Mouse (Mus musculus) liver, embryonic 11.5 days (tissue): Measurements from ENCODE around the gene Srek1. TPM values are rescaled to one million over a fixed set of nuclear protein-coding genes. Genes with fewer than 3 reads are reported as not detected.

Experiments used
- ATAC-seq: fragments of 200-750 bp; cut with Nextera tagmentation; replicated peaks from 2 replicates; pipeline ENCODE4 v1.8.0; 2017; ENCODE audit warnings: moderate number of reproducible peaks, mild to moderate bottlenecking, moderate TSS enrichment, moderate library complexity; ENCODE audit not compliant: low FRiP score
- DNase-seq: peaks from one replicate; pipeline ENCODE4 v3.0.0-alpha.2; 2017; ENCODE audit warnings: low spot score
- H3K27ac ChIP-seq: fragments of 300-500 bp; sonication (generic); 2 replicates; pipeline ENCODE4 v1.5.1; 2014; ENCODE audit warnings: mild to moderate bottlenecking, low read depth, low read length, control low read depth
- H3K27me3 ChIP-seq: fragments of 300-500 bp; sonication (generic); replicated peaks from 2 replicates; pipeline ENCODE4 v1.6.1; 2014; ENCODE audit warnings: low read length, mixed read lengths; ENCODE audit not compliant: control insufficient read depth, insufficient read depth
- H3K36me3 ChIP-seq: fragments of 300-500 bp; sonication (generic); 2 replicates; pipeline ENCODE4 v1.6.1; 2014; ENCODE audit warnings: mild to moderate bottlenecking, low read length, moderate library complexity, mixed read lengths; ENCODE audit not compliant: control insufficient read depth, insufficient read depth
- H3K4me1 ChIP-seq: fragments of 300-500 bp; sonication (generic); replicated peaks from 2 replicates; pipeline ENCODE4 v1.6.1; 2014; ENCODE audit warnings: low read length, mixed read lengths; ENCODE audit not compliant: control insufficient read depth, insufficient read depth
- H3K4me2 ChIP-seq: fragments of 300-500 bp; sonication (generic); 2 replicates; pipeline ENCODE4 v1.6.1; 2014; ENCODE audit warnings: mild to moderate bottlenecking, control low read depth, moderate library complexity
- H3K4me3 ChIP-seq: fragments of 300-500 bp; sonication (generic); 2 replicates; pipeline ENCODE4 v1.5.1; 2014; ENCODE audit warnings: low read depth, low read length, control low read depth
- H3K9ac ChIP-seq: fragments of 300-500 bp; sonication (generic); 2 replicates; pipeline ENCODE4 v1.6.1; 2014; ENCODE audit warnings: low read depth, low read length, control low read depth
- H3K9me3 ChIP-seq: fragments of 300-500 bp; sonication (generic); 2 replicates; pipeline ENCODE4 v1.6.1; 2016; ENCODE audit warnings: low read length, inconsistent platforms, mixed read lengths; ENCODE audit not compliant: control insufficient read depth
- WGBS: fragments of 180-500 bp; shearing (Covaris S2); extraction: QIAGEN DNeasy Blood & Tissue Kit; methylation state at CpG from one replicate; pipeline ENCODE4 v1.1.7; 2014; 5-methylcytosine and 5-hydroxymethylcytosine counted together
- polyA plus RNA-seq: library from polyadenylated mRNA; unstranded; fragments of >200 nt; fragmentation: Nextera tagmentation; extraction: Ambion mirVana; gene quantifications from 2 replicates; pipeline ENCODE4 v1.2.1, GENCODE M21; 2014

Srek1 gene
- polyA plus RNA-seq, 1 experiment from 2014 or later: 68.4 TPM

GRCm38 (mm10) chr13:103761971-103762370, 12.4 kb downstream of the Srek1 start:
- DNase-seq (no peak), ATAC-seq (no peak)
- Histone ChIP-seq H3K27ac (no peak overlapping the region), H3K4me3 (no peak overlapping the region), H3K4me1 (no peaks in the 10 kb centered on the region), H3K27me3 (no peaks in the 10 kb centered on the region), H3K9ac (no peak overlapping the region), H3K9me3 (no peaks in the 10 kb centered on the region), H3K4me2 (no peak overlapping the region), H3K36me3 (peaks cover 34% of the 10 kb centered on the region)
- WGBS: 82% methylated on average over 10 of the region's 10 CpGs

- WGBS: 64% methylated on average over 3 of the region's 3 CpGs
- Histone ChIP-seq H3K27ac (no peak overlapping the region), H3K4me3 (no peak overlapping the region), H3K9me3 (no peaks in the 10 kb centered on the region), H3K9ac (no peak overlapping the region), H3K36me3 (peaks cover 37% of the 10 kb centered on the region), H3K27me3 (no peaks in the 10 kb centered on the region), H3K4me1 (no peaks in the 10 kb centered on the region), H3K4me2 (no peak overlapping the region)
- ATAC-seq (no peak), DNase-seq (no peak)
Measured at GRCm38 (mm10) chr13:103751421-103751820, 23.0 kb downstream of the Srek1 start.

GRCm38 (mm10) chr13:103745688-103746087, 28.7 kb downstream of the Srek1 start:
- no peak for DNase-seq
- Histone ChIP-seq H3K27me3 (no peaks in the 10 kb centered on the region), H3K4me2 (no peak overlapping the region), H3K9me3 (no peaks in the 10 kb centered on the region), H3K4me3 (no peak overlapping the region), H3K9ac (no peak overlapping the region), H3K4me1 (no peaks in the 10 kb centered on the region), H3K36me3 (peaks cover 41% of the 10 kb centered on the region), H3K27ac (no peak overlapping the region)
- ATAC-seq: no peak
- whole genome bisulfite sequencing: 97% methylated on average over 2 of the region's 2 CpGs

GRCm38 (mm10) chr13:103745160-103745559, 29.2 kb downstream of the Srek1 start:
- no peak overlapping the region for H3K9ac ChIP-seq
- no peaks in the 10 kb centered on the region for H3K27me3 ChIP-seq
- H3K27ac ChIP-seq: no peak overlapping the region
- no peak overlapping the region for H3K4me2 ChIP-seq
- H3K4me3 ChIP-seq: no peak overlapping the region
- WGBS: 92% methylated on average over 4 of the region's 4 CpGs
- H3K9me3 ChIP-seq: no peaks in the 10 kb centered on the region
- DNase-seq (no peak), ATAC-seq (no peak)
- H3K36me3 ChIP-seq: peaks cover 39% of the 10 kb centered on the region
- no peaks in the 10 kb centered on the region for H3K4me1 ChIP-seq

- 71% methylated on average over 5 of the region's 5 CpGs for WGBS
- Histone ChIP-seq H3K27me3 (no peaks in the 10 kb centered on the region), H3K4me1 (0 out of 2 replicates have a peak, but pooled peaks cover 2% of the 10 kb centered on the region), H3K4me3 (no peak overlapping the region), H3K9me3 (no peaks in the 10 kb centered on the region), H3K36me3 (peaks cover 10% of the 10 kb centered on the region; the same call in 1 of the 2 replicates), H3K27ac (no peak overlapping the region), H3K9ac (no peak overlapping the region), H3K4me2 (no peak overlapping the region)
- ATAC-seq (peak; percentile 89), DNase-seq (no peak)
Measured at GRCm38 (mm10) chr13:103735330-103736007, 38.9 kb downstream of the Srek1 start.

GRCm38 (mm10) chr13:103726872-103727271, 47.5 kb downstream of the Srek1 start:
- Histone ChIP-seq H3K9me3 (no peaks in the 10 kb centered on the region), H3K36me3 (no peaks in the 10 kb centered on the region), H3K4me2 (no peak overlapping the region), H3K9ac (no peak overlapping the region), H3K4me3 (no peak overlapping the region), H3K27me3 (no peaks in the 10 kb centered on the region), H3K27ac (no peak overlapping the region), H3K4me1 (no peaks in the 10 kb centered on the region)
- 60% methylated on average over 2 of the region's 2 CpGs for WGBS
- DNase-seq (no peak), ATAC-seq (no peak; the same call in 1 of the 2 replicates)

GRCm38 (mm10) chr13:103711406-103712025, 62.9 kb downstream of the Srek1 start:
- Histone ChIP-seq H3K36me3 (no peaks in the 10 kb centered on the region), H3K4me2 (no peak overlapping the region), H3K4me3 (no peak overlapping the region), H3K9me3 (no peaks in the 10 kb centered on the region), H3K4me1 (no peaks in the 10 kb centered on the region), H3K27me3 (no peaks in the 10 kb centered on the region), H3K27ac (no peak overlapping the region), H3K9ac (no peak overlapping the region)
- WGBS: 66% methylated on average over 11 of the region's 11 CpGs
- ATAC-seq (no peak), DNase-seq (no peak)

GRCm38 (mm10) chr13:103710359-103710781, 64.0 kb downstream of the Srek1 start:
- 33% methylated on average over 7 of the region's 7 CpGs for WGBS
- no peak overlapping the region for H3K4me3 ChIP-seq
- ATAC-seq: no peak
- H3K4me2 ChIP-seq: no peak overlapping the region
- no peaks in the 10 kb centered on the region for H3K4me1 ChIP-seq
- no peak overlapping the region for H3K27ac ChIP-seq
- no peak for DNase-seq
- no peaks in the 10 kb centered on the region for H3K36me3 ChIP-seq
- no peaks in the 10 kb centered on the region for H3K27me3 ChIP-seq
- no peaks in the 10 kb centered on the region for H3K9me3 ChIP-seq
- H3K9ac ChIP-seq: no peak overlapping the region

GRCm38 (mm10) chr13:103705436-103705978, 68.9 kb downstream of the Srek1 start:
- WGBS: 71% methylated on average over 6 of the region's 6 CpGs
- Histone ChIP-seq H3K4me2 (no peak overlapping the region), H3K9ac (no peak overlapping the region), H3K9me3 (no peaks in the 10 kb centered on the region), H3K27me3 (no peaks in the 10 kb centered on the region), H3K4me3 (no peak overlapping the region), H3K27ac (no peak overlapping the region), H3K36me3 (no peaks in the 10 kb centered on the region), H3K4me1 (no peaks in the 10 kb centered on the region)
- ATAC-seq (no peak), DNase-seq (peak; percentile 26)
